Mouse (Mus musculus): ENCODE results near the gene Igf2bp3.

DNA sequence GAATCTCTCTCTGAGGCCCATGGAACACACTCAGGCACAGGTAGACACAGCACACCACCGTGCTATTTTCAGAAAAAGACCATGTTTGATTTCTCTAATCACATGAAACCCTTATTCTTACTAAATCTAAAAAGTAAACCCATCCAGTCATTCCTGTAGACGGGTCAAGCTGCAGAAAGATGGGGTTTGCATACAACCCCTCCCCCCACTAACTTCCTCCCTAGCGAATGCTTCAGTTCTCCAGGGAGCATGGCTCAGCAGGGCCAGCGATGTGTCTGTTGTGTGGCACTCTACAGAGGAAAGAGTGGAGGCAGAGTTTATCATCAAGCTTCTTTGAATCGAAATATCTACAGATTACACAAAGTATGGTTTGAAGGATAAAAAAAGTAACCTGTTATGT is 99.2 kb downstream of the Igf2bp3 start:
- TF ChIP-seq POLR2A (IDR thresholded peaks at IDR 0.05; ENCODE audit: control insufficient read depth, low read depth, low read length) (no peak), CTCF (IDR thresholded peaks at IDR 0.05; ENCODE audit: control insufficient read depth, insufficient read depth, insufficient replicate concordance, low read depth, low read length) (no peak)
